In genomic region chr12:117344266-117345087, GRCm38 (mm10) we compare ENCODE assay signal across 9 mouse cellular contexts.
DNase-seq lines count a peak whose midpoint lies in the region; ATAC-seq lines count a peak whose summit lies in the region.
"Had no signal": no experiment of that assay in that cellular context is flagged by ENCODE, and none has a peak within 500 bp of the region (broad histone marks: within the 10 kb centered on the region; RNA-seq: fewer than 3 reads in every experiment).

No protein-coding gene starts in this region.

- peak; percentile 48 to 82 for DNase-seq in left cerebral cortex, postnatal 25 days (ENCODE audit: low spot score in 2 of 2)
- no peak for DNase-seq in kidney, adult 11 months
- DNase-seq in cerebellum, postnatal 25 days: no peak
- no peak for DNase-seq in thymus, postnatal 10 days (ENCODE audit: low spot score in 2 of 2)

- H3K36me3 ChIP-seq in embryonic facial prominence, embryonic 12.5 days: no peaks in the 10 kb centered on the region
- H3K36me3 ChIP-seq in hindbrain, embryonic 12.5 days: no peaks in the 10 kb centered on the region
- H3K36me3 ChIP-seq in neural tube, embryonic 15.5 days: no peaks in the 10 kb centered on the region

- intact Hi-C loops in left cerebral cortex, postnatal 25 days (cut with DNase I): loop anchor here (5.0 kb wide), 1 partner anchor 317 kb away; no protein-coding TSS in a partner anchor

- H3K27ac ChIP-seq in embryonic facial prominence, embryonic 12.5 days: peak overlapping the region; percentile 43
- peak overlapping the region; percentile 96 for H3K27ac ChIP-seq in hindbrain, embryonic 12.5 days
- peak overlapping the region; percentile 76 for H3K27ac ChIP-seq in neural tube, embryonic 15.5 days (replicated peaks)

- H3K4me1 ChIP-seq in embryonic facial prominence, embryonic 12.5 days: peaks cover 28% of the 10 kb centered on the region
- peaks cover 64% of the 10 kb centered on the region for H3K4me1 ChIP-seq in hindbrain, embryonic 12.5 days
- H3K4me1 ChIP-seq in neural tube, embryonic 15.5 days: peaks cover 41% of the 10 kb centered on the region

- no peaks in the 10 kb centered on the region for H3K27me3 ChIP-seq in embryonic facial prominence, embryonic 12.5 days
- H3K27me3 ChIP-seq in hindbrain, embryonic 12.5 days: no peaks in the 10 kb centered on the region
- no peaks in the 10 kb centered on the region for H3K27me3 ChIP-seq in neural tube, embryonic 15.5 days (replicated peaks)

- no peaks in the 10 kb centered on the region for H3K9me3 ChIP-seq in embryonic facial prominence, embryonic 12.5 days
- H3K9me3 ChIP-seq in hindbrain, embryonic 12.5 days (replicated peaks): no peaks in the 10 kb centered on the region
- H3K9me3 ChIP-seq in neural tube, embryonic 15.5 days (replicated peaks): no peaks in the 10 kb centered on the region

- no peak for ATAC-seq in embryonic facial prominence, embryonic 12.5 days (ENCODE audit: insufficient number of reproducible peaks, insufficient read depth, low FRiP score, low TSS enrichment)
- ATAC-seq in hindbrain, embryonic 12.5 days (ENCODE audit: low FRiP score): peak; percentile 66
- ATAC-seq in neural tube, embryonic 15.5 days (ENCODE audit: low FRiP score): peak; percentile 60; the same call in 1 of the 2 replicates
- no peak for ATAC-seq in inflammation-experienced regulatory T-cells, adult 6 months

- peak overlapping the region; percentile 37 for H3K4me2 ChIP-seq in embryonic facial prominence, embryonic 12.5 days (replicated peaks)
- H3K4me2 ChIP-seq in hindbrain, embryonic 12.5 days (replicated peaks): peak overlapping the region; percentile 50
- H3K4me2 ChIP-seq in neural tube, embryonic 15.5 days: peak overlapping the region; percentile 52
- H3K4me2 ChIP-seq: lung, embryonic 14.5 days had no signal

- 37% methylated on average over 11 of the region's 11 CpGs for WGBS in embryonic facial prominence, embryonic 12.5 days
- WGBS in hindbrain, embryonic 12.5 days: 16% methylated on average over 11 of the region's 11 CpGs
- WGBS in neural tube, embryonic 15.5 days: 28% methylated on average over 11 of the region's 11 CpGs

- no peak overlapping the region for H3K4me3 ChIP-seq in embryonic facial prominence, embryonic 12.5 days
- no peak overlapping the region for H3K4me3 ChIP-seq in hindbrain, embryonic 12.5 days
- H3K4me3 ChIP-seq in neural tube, embryonic 15.5 days (replicated peaks): no peak overlapping the region

- H3K9ac ChIP-seq in embryonic facial prominence, embryonic 12.5 days: no peak overlapping the region
- peak overlapping the region; percentile 38; the same call in 1 of the 2 replicates for H3K9ac ChIP-seq in hindbrain, embryonic 12.5 days
- no peak overlapping the region for H3K9ac ChIP-seq in neural tube, embryonic 15.5 days (replicated peaks)
- H3K9ac ChIP-seq: lung, embryonic 14.5 days had no signal

Comparison
In these comparisons a context has a peak if more than half of its experiments do, and no peak if none do; other contexts are left out.
1. ATAC-seq: peak in hindbrain, embryonic 12.5 days (single experiment) and neural tube, embryonic 15.5 days (single experiment); none in embryonic facial prominence, embryonic 12.5 days (single experiment) and inflammation-experienced regulatory T-cells, adult 6 months (single experiment).
2. H3K27ac ChIP-seq: peak in every context shown above with its lines; median percentile 96 in hindbrain, embryonic 12.5 days; 76 in neural tube, embryonic 15.5 days; 43 in embryonic facial prominence, embryonic 12.5 days.
3. DNase-seq: peak in left cerebral cortex, postnatal 25 days (2 of 2); none in kidney, adult 11 months (single experiment), cerebellum, postnatal 25 days (0 of 2) and thymus, postnatal 10 days (0 of 2).
4. Peak in every context shown above with its lines, with median percentiles within 50 percentile points of each other: H3K4me2 ChIP-seq.